Mouse (Mus musculus) forebrain, postnatal 0 days (tissue): Measurements from ENCODE around the gene Gdf15. TPM values are rescaled to one million over a fixed set of nuclear protein-coding genes. Genes with fewer than 3 reads are reported as not detected.

Source experiments
- ATAC-seq: fragments of 200-750 bp; cut with Nextera tagmentation; 2 replicates; pipeline ENCODE4 v1.8.0; 2017; ENCODE audit warnings: mild to moderate bottlenecking, moderate library complexity
- DNase-seq: peaks from one replicate; pipeline ENCODE4 v3.0.0-alpha.2; 2015
- H3K27ac ChIP-seq: fragments of 300-500 bp; sonication (generic); 2 replicates; pipeline ENCODE4 v1.5.1; 2014; ENCODE audit warnings: low read depth, mild to moderate bottlenecking, antibody characterized with exemption, low read length, moderate library complexity, mixed read lengths
- H3K27me3 ChIP-seq: fragments of 300-500 bp; sonication (generic); 2 replicates; pipeline ENCODE4 v1.6.1; 2014; ENCODE audit warnings: mild to moderate bottlenecking, low read length, mixed read lengths; ENCODE audit not compliant: insufficient read depth
- H3K36me3 ChIP-seq: fragments of 300-500 bp; sonication (generic); 2 replicates; pipeline ENCODE4 v1.6.1; 2014; ENCODE audit warnings: mild to moderate bottlenecking, moderate library complexity; ENCODE audit not compliant: insufficient read depth
- H3K4me1 ChIP-seq: fragments of 300-500 bp; sonication (generic); 2 replicates; pipeline ENCODE4 v1.6.1; 2014; ENCODE audit warnings: antibody characterized with exemption; ENCODE audit not compliant: insufficient read depth
- H3K4me2 ChIP-seq: fragments of 300-500 bp; sonication (generic); 2 replicates; pipeline ENCODE4 v1.6.1; 2014; ENCODE audit warnings: low read depth, mild to moderate bottlenecking, moderate library complexity
- H3K4me3 ChIP-seq: fragments of 300-500 bp; sonication (generic); 2 replicates; pipeline ENCODE4 v1.5.1; 2014; ENCODE audit warnings: low read depth, low read length, mixed read lengths
- H3K9ac ChIP-seq: fragments of 300-500 bp; sonication (generic); 2 replicates; pipeline ENCODE4 v1.6.1; 2014; ENCODE audit warnings: mild to moderate bottlenecking
- H3K9me3 ChIP-seq: fragments of 300-500 bp; sonication (generic); 2 replicates; pipeline ENCODE4 v1.6.1; 2016; ENCODE audit warnings: low read length
- CTCF ChIP-seq: sonication (generic); IDR thresholded peaks from 2 replicates; pipeline ENCODE4 v1.5.1; 2016; ENCODE audit warnings: antibody characterized with exemption, control low read depth, low read depth
- WGBS: fragments of 180-500 bp; shearing (Covaris S2); extraction: QIAGEN DNeasy Blood & Tissue Kit; methylation state at CpG from one replicate; pipeline ENCODE4 v1.1.7; 2014; 5-methylcytosine and 5-hydroxymethylcytosine counted together
- polyA plus RNA-seq: library from polyadenylated mRNA; unstranded; fragments of >200 nt; fragmentation: Nextera tagmentation; extraction: Ambion mirVana; gene quantifications from 2 replicates; pipeline ENCODE4 v1.2.1, GENCODE M21; 2015
- total RNA-seq: library from RNA; depleted of rRNA; stranded (reverse); fragments of >200 nt; gene quantifications from 2 replicates; pipeline ENCODE4 v1.2.3, GENCODE M21; 2014

The Gdf15 gene
- total and polyA plus RNA-seq, 2 experiments from 2014 or later: 0.18 to 0.90 TPM

- Histone ChIP-seq H3K27ac (peak overlapping the region; percentile 54; the same call in 1 of the 2 replicates), H3K4me3 (peak overlapping the region; percentile 72), H3K4me2 (peak overlapping the region; percentile 89), H3K36me3 (no peaks in the 10 kb centered on the region), H3K27me3 (peaks cover 14% of the 10 kb centered on the region; the same call in 1 of the 2 replicates), H3K9ac (peak overlapping the region; percentile 91), H3K9me3 (no peaks in the 10 kb centered on the region), H3K4me1 (peaks cover 26% of the 10 kb centered on the region)
- TF ChIP-seq CTCF: no peak
- WGBS: 4% methylated on average over 79 of the region's 84 CpGs
- DNase-seq: peak; percentile 89
- peak; percentile 71 for ATAC-seq
Measured at GRCm38 (mm10) chr8:70607898-70608748, 24.1 kb downstream of the Gdf15 start.

GRCm38 (mm10) chr8:70607603-70607897 lies 24.7 kb downstream of the Gdf15 start:
- peak overlapping the region; percentile 72 for H3K4me3 ChIP-seq
- no peak for DNase-seq
- WGBS: 35% methylated on average over 6 of the region's 6 CpGs
- no peaks in the 10 kb centered on the region for H3K9me3 ChIP-seq
- peak overlapping the region; percentile 91 for H3K9ac ChIP-seq
- ATAC-seq: no peak
- peaks cover 14% of the 10 kb centered on the region; the same call in 1 of the 2 replicates for H3K27me3 ChIP-seq
- peaks cover 26% of the 10 kb centered on the region for H3K4me1 ChIP-seq
- 0 out of 2 replicates have a peak, but pooled peaks cover 4% of the 10 kb centered on the region for H3K36me3 ChIP-seq
- no peak for TF ChIP-seq CTCF
- H3K27ac ChIP-seq: peak overlapping the region; percentile 54; the same call in 1 of the 2 replicates
- H3K4me2 ChIP-seq: peak overlapping the region; percentile 89

GRCm38 (mm10) chr8:70606780-70607602 lies 25.3 kb downstream of the Gdf15 start:
- Histone ChIP-seq H3K27me3 (peaks cover 14% of the 10 kb centered on the region; the same call in 1 of the 2 replicates), H3K27ac (no peak overlapping the region), H3K9ac (peak overlapping the region; percentile 91), H3K4me2 (peak overlapping the region; percentile 89), H3K4me1 (peaks cover 26% of the 10 kb centered on the region), H3K36me3 (0 out of 2 replicates have a peak, but pooled peaks cover 8% of the 10 kb centered on the region), H3K4me3 (peak overlapping the region; percentile 72), H3K9me3 (no peaks in the 10 kb centered on the region)
- DNase-seq (no peak), ATAC-seq (no peak)
- WGBS: 68% methylated on average over 18 of the region's 18 CpGs
- no peak for TF ChIP-seq CTCF

- Histone ChIP-seq H3K9ac (no peak overlapping the region), H3K27me3 (peaks cover 8% of the 10 kb centered on the region; the same call in 1 of the 2 replicates), H3K4me1 (peaks cover 25% of the 10 kb centered on the region), H3K4me2 (peak overlapping the region; percentile 89), H3K4me3 (no peak overlapping the region), H3K36me3 (0 out of 2 replicates have a peak, but pooled peaks cover 11% of the 10 kb centered on the region), H3K27ac (no peak overlapping the region), H3K9me3 (no peaks in the 10 kb centered on the region)
- TF ChIP-seq CTCF: no peak
- 89% methylated on average over 9 of the region's 9 CpGs for WGBS
- DNase-seq: no peak
- ATAC-seq: no peak
Measured at GRCm38 (mm10) chr8:70605871-70606779, 26.1 kb downstream of the Gdf15 start.

GRCm38 (mm10) chr8:70604558-70604957 lies 27.7 kb downstream of the Gdf15 start:
- DNase-seq (no peak), ATAC-seq (no peak)
- no peaks in the 10 kb centered on the region for H3K9me3 ChIP-seq
- H3K27me3 ChIP-seq: peaks cover 5% of the 10 kb centered on the region; the same call in 1 of the 2 replicates
- TF ChIP-seq CTCF: no peak
- H3K4me1 ChIP-seq: peaks cover 24% of the 10 kb centered on the region
- H3K27ac ChIP-seq: no peak overlapping the region
- WGBS: 85% methylated on average over 7 of the region's 7 CpGs
- 0 out of 2 replicates have a peak, but pooled peaks cover 11% of the 10 kb centered on the region for H3K36me3 ChIP-seq
- no peak overlapping the region for H3K4me2 ChIP-seq
- no peak overlapping the region for H3K9ac ChIP-seq
- no peak overlapping the region for H3K4me3 ChIP-seq

GRCm38 (mm10) chr8:70602139-70602811 lies 30.0 kb downstream of the Gdf15 start:
- 94% methylated on average over 13 of the region's 13 CpGs for WGBS
- Histone ChIP-seq H3K36me3 (0 out of 2 replicates have a peak, but pooled peaks cover 11% of the 10 kb centered on the region), H3K4me1 (peaks cover 26% of the 10 kb centered on the region), H3K9ac (no peak overlapping the region), H3K27me3 (no peaks in the 10 kb centered on the region), H3K4me3 (no peak overlapping the region), H3K9me3 (no peaks in the 10 kb centered on the region), H3K27ac (no peak overlapping the region), H3K4me2 (no peak overlapping the region)
- no peak for ATAC-seq
- no peak for TF ChIP-seq CTCF
- DNase-seq: no peak
